Mouse (Mus musculus): ENCODE results near the gene Cryba2. TPM values are rescaled to one million over a fixed set of nuclear protein-coding genes. Genes with fewer than 3 reads are reported as not detected.

Gene Cryba2
- total RNA-seq, 2 experiments from 2014 or later = not detected

DNA sequence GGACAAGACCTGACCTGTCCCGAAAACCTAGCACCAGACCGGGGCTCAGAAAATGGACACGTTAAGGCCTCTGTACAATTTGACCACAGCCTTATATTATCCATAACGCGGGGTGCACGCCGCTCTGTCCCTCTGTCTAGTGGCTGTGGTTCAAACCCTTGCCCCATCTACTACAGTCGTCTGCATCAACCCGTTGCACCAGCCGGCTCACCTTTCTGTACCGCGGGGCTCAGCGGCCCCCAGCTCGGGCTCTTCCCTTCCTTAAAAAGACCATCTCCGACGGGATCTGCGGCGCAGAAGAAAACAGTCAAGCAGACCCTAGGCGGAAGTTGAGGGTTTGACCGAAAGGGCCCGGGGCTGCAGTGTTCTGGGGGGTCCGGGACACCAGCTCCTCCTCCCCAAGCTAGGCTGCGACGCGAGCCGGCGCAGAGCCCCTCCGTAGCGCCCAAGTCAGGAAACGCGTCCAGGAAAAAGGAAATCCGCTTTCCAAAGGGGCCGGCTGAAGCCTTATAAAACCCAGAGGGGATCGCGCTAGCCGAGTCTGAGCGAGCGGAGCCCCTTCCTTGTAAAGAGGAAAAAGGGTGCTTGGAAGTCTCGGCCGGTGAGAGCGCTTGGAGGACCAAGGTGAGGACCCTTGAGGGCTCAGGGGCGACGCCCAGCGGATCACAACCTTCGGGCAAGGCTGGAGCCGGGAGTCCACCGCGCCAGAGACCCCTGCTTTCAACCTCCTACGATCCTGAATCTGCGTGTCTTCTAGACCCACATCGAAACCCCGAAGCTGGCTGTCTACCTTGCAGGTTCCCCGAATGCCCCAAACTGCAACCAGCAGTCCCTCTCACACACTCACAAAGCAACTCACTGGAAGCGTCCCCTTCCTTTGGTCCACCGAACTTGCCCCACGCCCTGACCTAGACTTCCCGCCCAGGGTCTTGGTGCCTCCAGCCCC lies 8.5 kb downstream of the Cryba2 start:
- no peak for DNase-seq (ENCODE audit: low spot score in 2 of 2)

- DNase-seq (ENCODE audit: low spot score in 2 of 2) = no peak
These were observed 9.5 kb downstream of the Cryba2 start for GRCm38 (mm10) chr1:74883441-74883840.

GRCm38 (mm10) chr1:74882828-74883227 lies 10.1 kb downstream of the Cryba2 start:
- DNase-seq (ENCODE audit: low spot score in 2 of 2) = no peak

DNA sequence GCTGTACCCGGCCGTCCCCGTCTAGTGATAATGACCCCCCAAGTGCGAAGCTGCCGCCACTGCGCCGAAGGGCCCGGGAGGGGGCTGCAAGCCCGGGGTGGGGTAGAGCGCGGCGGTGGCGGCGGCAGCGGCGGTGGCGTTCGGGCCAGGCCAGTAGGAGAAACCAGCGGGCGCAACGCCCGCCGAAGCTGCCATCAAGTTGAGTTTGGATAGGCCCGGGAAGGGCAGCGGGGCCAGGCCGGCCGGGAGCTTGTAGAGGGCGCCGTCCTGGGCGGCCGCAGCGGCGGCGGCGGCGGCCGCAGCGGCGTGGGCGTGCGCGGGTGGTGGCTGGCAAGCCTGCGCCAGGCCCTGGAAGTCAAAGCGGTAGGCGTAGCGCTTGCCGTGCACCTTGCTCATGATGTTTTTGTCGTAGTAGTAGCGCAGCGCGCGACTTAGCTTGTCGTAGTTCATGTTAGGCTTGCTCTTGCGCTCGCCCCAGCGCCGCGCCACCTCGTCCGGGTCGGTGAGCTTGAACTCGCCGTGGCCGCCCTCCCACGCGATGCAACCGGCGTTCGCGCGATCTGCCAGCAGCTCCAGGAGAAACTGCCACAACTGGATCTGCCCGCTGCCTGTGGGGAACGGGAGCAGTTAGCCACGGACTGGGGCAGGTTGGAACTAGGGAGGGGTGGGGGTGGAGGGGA lies 10.7 kb downstream of the Cryba2 start:
- DNase-seq (ENCODE audit: low spot score in 2 of 2) = no peak

GRCm38 (mm10) chr1:74880785-74881360 lies 12.1 kb downstream of the Cryba2 start:
- peak in 1 of 2 experiments; percentile 68 for DNase-seq (ENCODE audit: low spot score in 2 of 2)

DNA sequence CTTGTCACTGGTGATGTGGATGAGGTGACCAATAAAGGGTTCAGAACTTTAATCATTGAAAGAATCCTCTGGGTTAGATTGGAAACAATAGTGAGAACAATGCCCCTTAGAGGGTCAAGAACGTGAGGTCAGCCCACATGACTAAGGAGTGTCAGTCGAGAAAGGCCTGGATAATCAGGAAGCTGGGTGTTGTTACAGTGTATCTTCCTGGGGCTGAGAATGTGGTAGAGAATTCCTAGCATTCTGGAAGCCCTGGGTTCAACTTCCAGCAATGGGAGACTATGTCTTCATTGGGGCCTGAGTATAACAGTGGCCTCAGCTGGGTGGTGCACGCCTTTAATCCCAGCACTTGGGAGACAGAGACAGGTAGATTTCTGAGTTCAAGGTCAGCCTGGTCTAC lies 15.7 kb downstream of the Cryba2 start:
- no peak for DNase-seq (ENCODE audit: low spot score in 2 of 2)

GRCm38 (mm10) chr1:74872218-74872617 lies 20.7 kb downstream of the Cryba2 start:
- no peak for DNase-seq (ENCODE audit: low spot score in 2 of 2)

- no peak for DNase-seq (ENCODE audit: low spot score in 2 of 2)
These were observed 31.2 kb downstream of the Cryba2 start for GRCm38 (mm10) chr1:74861783-74862182.

- no peak for DNase-seq (ENCODE audit: low spot score in 2 of 2)
These were observed 33.5 kb downstream of the Cryba2 start for GRCm38 (mm10) chr1:74859223-74859984.

GRCm38 (mm10) chr1:74858805-74859204 lies 34.1 kb downstream of the Cryba2 start:
- no peak for DNase-seq (ENCODE audit: low spot score in 2 of 2)

DNA sequence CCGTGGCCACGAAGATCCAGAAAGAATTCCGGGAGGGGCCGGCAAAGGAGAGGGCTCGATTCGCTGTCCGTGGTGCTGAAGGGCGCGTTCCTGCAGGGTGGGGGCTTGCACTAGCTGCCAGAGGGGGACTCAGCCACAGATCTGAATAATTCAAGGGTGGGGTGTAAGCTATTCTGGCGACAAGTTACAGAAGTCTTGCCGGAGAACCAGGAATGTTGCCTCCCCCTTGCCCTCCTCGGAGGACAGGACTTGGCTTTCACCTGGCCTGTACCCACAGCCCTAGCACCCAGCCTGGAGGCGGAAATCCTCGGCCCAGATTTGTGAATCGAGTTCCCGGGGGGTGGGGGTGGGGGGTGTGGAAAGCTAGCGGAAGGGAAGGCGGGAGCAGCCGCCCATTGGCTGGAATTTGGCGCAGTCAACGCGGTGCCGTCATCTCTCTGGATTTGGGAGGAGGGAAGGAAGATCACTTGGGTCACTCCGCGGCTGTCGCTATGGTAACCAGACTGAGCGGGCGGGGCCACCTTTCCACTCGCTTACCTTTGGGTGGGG lies 34.7 kb downstream of the Cryba2 start:
- DNase-seq (ENCODE audit: low spot score in 2 of 2) = peak; percentile 47 to 61

DNA sequence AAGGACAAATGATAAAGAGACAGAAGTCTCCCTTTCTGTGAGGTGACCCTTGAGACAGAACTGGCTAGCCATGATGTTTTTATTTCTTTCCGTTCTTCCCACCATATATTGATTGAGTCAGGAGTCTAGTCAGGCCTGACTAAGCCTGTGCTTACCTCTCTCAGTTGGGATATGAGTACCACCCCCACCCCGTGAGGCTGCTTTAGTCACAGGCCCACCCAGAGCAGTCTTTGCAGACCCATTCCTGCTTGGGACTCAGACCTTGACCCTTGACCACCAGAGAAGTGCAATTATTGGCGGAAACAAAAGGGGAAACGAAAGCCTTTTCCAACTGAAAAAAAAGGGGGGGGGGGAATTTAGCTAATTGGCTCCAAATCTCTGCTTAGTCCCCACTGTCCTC lies 35.3 kb downstream of the Cryba2 start:
- no peak for DNase-seq (ENCODE audit: low spot score in 2 of 2)

GRCm38 (mm10) chr1:74857201-74857600 lies 35.7 kb downstream of the Cryba2 start:
- no peak for DNase-seq (ENCODE audit: low spot score in 2 of 2)

GRCm38 (mm10) chr1:74856791-74857190 lies 36.2 kb downstream of the Cryba2 start:
- DNase-seq (ENCODE audit: low spot score in 2 of 2) = no peak

GRCm38 (mm10) chr1:74856439-74856720 lies 36.6 kb downstream of the Cryba2 start:
- DNase-seq (ENCODE audit: low spot score in 2 of 2) = no peak

DNA sequence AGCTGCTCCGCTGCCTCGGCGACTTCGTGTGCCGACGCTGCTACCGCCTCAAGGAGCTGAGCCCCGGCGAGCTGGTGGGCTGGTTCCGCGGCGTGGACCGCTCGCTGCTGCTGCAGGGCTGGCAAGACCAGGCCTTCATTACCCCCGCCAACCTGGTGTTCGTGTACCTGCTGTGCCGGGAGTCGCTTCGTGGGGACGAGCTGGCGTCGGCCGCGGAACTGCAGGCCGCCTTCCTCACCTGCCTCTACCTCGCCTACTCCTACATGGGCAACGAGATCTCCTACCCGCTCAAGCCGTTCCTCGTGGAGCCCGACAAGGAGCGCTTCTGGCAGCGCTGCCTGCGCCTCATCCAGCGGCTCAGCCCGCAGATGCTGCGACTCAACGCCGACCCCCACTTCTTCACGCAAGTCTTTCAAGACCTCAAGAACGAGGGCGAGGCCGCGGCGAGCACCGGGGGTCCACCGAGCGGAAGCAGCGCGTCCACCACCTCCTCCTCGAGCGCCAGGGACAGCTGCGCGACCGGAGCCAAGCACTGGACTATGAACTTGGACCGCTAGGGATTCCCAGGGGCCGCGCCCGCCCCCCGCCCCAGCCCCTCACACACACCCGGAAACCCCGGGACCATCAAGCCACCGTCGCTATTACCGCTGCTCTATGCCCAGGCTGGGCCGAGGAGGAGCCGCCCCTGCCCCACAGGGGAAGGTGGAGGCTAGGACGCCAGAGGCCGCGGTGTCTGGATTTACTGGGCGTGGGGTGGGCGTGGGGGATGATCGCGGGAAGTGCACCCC lies 37.1 kb downstream of the Cryba2 start:
- DNase-seq (ENCODE audit: low spot score in 2 of 2) = peak in 1 of 2 experiments; percentile 17

- peak in 1 of 2 experiments; percentile 15 for DNase-seq (ENCODE audit: low spot score in 2 of 2)
These were observed 37.8 kb downstream of the Cryba2 start for GRCm38 (mm10) chr1:74855156-74855555.

DNA sequence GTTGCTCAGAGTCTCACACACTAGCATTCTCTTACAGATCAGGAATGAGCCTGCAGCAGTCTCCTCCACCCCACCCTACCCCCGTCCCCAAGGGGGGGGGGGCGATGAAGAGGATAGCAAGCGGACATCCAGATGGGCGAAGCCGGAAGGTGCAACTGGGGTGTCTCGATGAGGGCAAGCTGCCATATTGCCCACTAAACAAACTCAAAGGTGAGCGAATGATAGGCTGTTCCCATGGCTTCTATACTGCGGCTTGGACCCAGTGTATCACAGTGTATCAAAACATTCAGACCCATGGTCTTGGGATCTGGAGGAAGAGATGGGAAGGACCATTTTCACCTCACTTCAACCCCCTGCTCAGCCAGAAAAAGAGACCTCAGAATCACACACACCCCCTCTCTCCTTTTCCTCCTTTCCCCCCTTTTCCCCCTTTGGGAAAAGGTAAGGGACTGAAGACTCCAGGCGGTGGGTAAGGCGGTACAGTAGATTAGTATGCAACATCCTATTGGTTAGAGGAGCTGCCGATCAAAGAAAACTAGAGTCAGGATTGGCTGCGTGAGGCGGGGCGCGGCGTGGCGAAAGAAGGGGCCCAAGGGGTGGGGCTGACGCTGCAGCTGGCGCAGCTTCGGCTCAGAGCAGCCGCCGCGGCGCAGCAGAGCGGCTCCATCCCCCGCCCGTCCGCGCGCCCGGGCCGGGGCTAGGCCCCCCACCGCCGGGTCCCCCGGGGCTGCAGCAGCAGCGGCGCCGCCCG lies 38.5 kb downstream of the Cryba2 start, which contains the start of gene Cdk5r2:
Gene Cdk5r2, plus strand, starts transcription at position 629 of the 751 bp plus-strand sequence.
- DNase-seq (ENCODE audit: low spot score in 2 of 2) = peak; percentile 64 to 81

- no peak for DNase-seq (ENCODE audit: low spot score in 2 of 2)
These were observed 41.8 kb downstream of the Cryba2 start for GRCm38 (mm10) chr1:74851001-74851775.
